Mouse (Mus musculus): Measurements from ENCODE around the gene Lrrc20.

The Lrrc20 gene

GRCm38 (mm10) chr10:61473640-61474039 lies 2.0 kb upstream of the Lrrc20 start:
- no peak for DNase-seq (ENCODE audit: extremely low spot score, low spot score)

GRCm38 (mm10) chr10:61474344-61474743 lies 1.3 kb upstream of the Lrrc20 start:
- DNase-seq (ENCODE audit: extremely low spot score, low spot score) = no peak

GRCm38 (mm10) chr10:61476440-61477165 lies 1.0 kb downstream of the Lrrc20 start:
- no peak for DNase-seq (ENCODE audit: extremely low spot score, low spot score)

GRCm38 (mm10) chr10:61479461-61479860 lies 3.9 kb downstream of the Lrrc20 start:
- DNase-seq (ENCODE audit: extremely low spot score, low spot score) = no peak

GRCm38 (mm10) chr10:61479927-61480326 lies 4.3 kb downstream of the Lrrc20 start:
- no peak for DNase-seq (ENCODE audit: extremely low spot score, low spot score)

- DNase-seq (ENCODE audit: extremely low spot score, low spot score) = no peak
Observed at GRCm38 (mm10) chr10:61480488-61480887, 4.9 kb downstream of the Lrrc20 start.

- DNase-seq (ENCODE audit: extremely low spot score, low spot score) = no peak
Observed at GRCm38 (mm10) chr10:61482771-61483170, 7.2 kb downstream of the Lrrc20 start.

GRCm38 (mm10) chr10:61484801-61485200 lies 9.2 kb downstream of the Lrrc20 start:
- DNase-seq (ENCODE audit: extremely low spot score, low spot score) = no peak

- DNase-seq (ENCODE audit: extremely low spot score, low spot score) = no peak
Observed at GRCm38 (mm10) chr10:61486551-61487339, 11.1 kb downstream of the Lrrc20 start.

GRCm38 (mm10) chr10:61488522-61489110 lies 13.0 kb downstream of the Lrrc20 start:
- no peak for DNase-seq (ENCODE audit: extremely low spot score, low spot score)

GRCm38 (mm10) chr10:61491573-61491972 lies 16.0 kb downstream of the Lrrc20 start:
- DNase-seq (ENCODE audit: extremely low spot score, low spot score) = no peak

- peak; percentile 84 for DNase-seq (ENCODE audit: extremely low spot score, low spot score)
Observed at GRCm38 (mm10) chr10:61492040-61492439, 16.4 kb downstream of the Lrrc20 start.

- no peak for DNase-seq (ENCODE audit: extremely low spot score, low spot score)
Observed at GRCm38 (mm10) chr10:61495461-61495860, 19.9 kb downstream of the Lrrc20 start.

GRCm38 (mm10) chr10:61496231-61496630 lies 20.6 kb downstream of the Lrrc20 start:
- no peak for DNase-seq (ENCODE audit: extremely low spot score, low spot score)

GRCm38 (mm10) chr10:61499505-61500466 lies 24.2 kb downstream of the Lrrc20 start:
- DNase-seq (ENCODE audit: extremely low spot score, low spot score) = no peak

- no peak for DNase-seq (ENCODE audit: extremely low spot score, low spot score)
Observed at GRCm38 (mm10) chr10:61500756-61501155, 25.2 kb downstream of the Lrrc20 start.

GRCm38 (mm10) chr10:61504073-61504472 lies 28.5 kb downstream of the Lrrc20 start:
- no peak for DNase-seq (ENCODE audit: extremely low spot score, low spot score)

GRCm38 (mm10) chr10:61506381-61507200 lies 31.0 kb downstream of the Lrrc20 start:
- DNase-seq (ENCODE audit: extremely low spot score, low spot score) = no peak

GRCm38 (mm10) chr10:61509873-61510272 lies 34.3 kb downstream of the Lrrc20 start:
- no peak for DNase-seq (ENCODE audit: extremely low spot score, low spot score)

- DNase-seq (ENCODE audit: extremely low spot score, low spot score) = peak; percentile 17
Observed at GRCm38 (mm10) chr10:61510809-61511208, 35.2 kb downstream of the Lrrc20 start.
